Mouse (Mus musculus) testis, postnatal 10 days (tissue): ENCODE results near the gene Tceal3.
"Not testable (repeated sequence)": the region's sequence is repeated elsewhere in the genome, so short reads cannot be mapped to it uniquely, and the experiment has no call there.

Source experiments
- DNase-seq: peaks from one replicate; pipeline ENCODE4 v3.0.0; 2021; ENCODE audit warnings: low spot score

The Tceal3 gene

DNA sequence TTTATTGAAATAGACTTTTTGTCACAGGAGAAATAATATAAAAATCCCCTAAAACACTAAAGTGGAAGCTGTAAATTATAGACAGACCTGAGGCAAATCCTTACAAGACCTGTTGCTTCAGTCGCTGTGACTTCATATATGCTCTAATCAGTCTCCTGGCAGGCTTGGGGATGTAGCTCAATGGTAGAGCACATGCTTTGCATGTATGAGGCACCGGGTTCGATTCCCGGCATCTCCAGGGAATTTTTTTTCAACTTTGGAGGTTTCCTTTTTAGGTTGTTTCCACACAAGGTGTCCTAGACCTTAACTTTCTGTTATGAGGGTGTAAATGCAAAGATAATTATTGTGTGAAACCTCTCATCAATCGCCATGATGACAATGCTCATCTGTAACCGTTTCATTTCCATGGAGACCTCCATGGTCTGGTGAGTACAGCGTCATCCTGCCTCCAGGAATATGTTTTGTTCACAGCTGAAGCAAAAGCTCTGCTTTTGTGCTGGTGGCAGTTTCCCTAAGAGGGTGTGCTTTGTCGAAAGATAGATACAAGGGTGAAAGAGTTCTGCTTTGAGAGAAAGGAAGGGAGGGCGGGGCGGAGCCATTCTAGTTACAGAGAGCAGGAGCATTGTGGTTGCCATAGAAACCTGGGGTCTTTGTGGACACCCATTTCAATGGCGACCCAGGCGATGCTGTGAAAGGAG is at the start of gene Tceal3:
Gene Tceal3 (plus strand): TSS at position 644 of the 698 bp plus-strand sequence.
- DNase-seq = no peak

DNA sequence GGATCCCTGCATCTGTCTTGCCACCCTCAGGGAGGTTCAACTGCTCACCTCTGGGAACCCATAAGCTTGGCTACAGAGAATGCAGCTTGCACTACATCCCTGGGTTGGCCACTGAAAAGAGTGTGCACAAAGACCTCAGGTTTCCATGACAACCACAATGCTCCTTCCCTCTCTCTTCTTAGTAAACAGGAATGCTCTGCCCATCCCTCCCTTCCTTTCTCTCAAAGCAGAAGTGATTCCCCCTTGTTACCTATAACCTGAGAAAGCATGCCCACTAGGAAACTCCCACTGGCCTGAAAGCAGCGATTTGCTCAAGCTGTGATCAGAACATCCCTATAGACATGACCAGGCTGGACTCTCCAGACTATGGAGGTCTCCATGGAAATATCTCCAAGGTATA is 46.7 kb upstream of the Tceal3 start, which contains the start of gene Kir3dl2:
Gene Kir3dl2 (minus strand): TSS at position 101 of the 400 bp plus-strand sequence.
- DNase-seq = not testable (repeated sequence)

DNA sequence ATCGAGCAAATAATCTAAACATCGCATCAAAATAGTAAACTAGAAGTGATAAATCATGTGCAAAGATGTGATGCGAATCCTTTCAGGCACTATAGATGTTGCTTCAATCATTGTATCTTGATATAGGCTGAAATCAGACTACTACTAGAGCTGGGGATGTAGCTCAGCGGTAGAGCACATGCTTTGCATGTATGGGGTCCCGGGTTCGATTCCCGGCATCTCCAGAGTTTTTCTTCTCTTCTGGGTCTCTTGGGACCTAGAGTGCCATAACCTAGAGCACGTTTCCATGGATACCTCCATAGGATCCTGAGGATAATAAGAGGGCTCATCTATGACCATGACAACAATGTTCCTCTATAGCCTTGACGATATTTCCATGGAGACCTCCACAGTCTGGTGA is 21.5 kb upstream of the Tceal3 start:
- DNase-seq = not testable (repeated sequence)

DNA sequence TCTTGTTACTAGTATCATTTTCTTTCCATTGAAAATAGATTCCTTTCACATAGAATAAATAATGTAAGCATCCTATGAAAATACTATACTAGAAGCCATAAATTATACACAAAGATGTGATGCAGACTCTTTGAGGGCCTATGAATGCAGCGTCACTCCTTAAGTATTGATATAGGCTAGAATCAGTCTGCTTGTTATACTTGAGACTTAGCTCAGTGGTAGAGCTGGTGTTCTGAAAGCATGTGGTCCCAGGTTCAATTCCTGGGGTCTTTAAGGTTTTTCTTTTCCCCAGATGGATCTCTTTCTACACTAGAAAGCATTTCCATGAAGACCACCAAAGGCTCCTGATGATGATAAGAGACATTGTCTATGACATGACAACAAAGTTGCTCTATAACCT is 6.0 kb upstream of the Tceal3 start:
- DNase-seq = no peak

DNA sequence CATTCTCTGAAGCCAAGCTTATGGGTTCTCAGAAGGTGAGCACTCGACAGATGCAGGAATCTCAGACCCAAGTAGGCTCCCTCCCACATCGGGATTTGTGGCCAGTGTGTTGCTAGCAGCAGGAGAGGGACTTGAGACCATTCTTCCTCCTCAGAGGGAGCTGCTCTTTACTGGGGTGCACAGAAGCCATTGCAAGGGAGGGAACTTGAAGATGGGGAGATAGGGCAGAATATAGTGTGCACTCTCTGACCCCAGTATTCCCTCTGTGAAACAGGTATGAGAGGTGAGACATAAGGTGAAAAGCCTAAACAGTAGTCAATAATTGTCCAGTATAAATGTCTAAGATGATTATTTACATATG is 235 bp downstream of the Tceal3 start:
- DNase-seq = no peak

DNA sequence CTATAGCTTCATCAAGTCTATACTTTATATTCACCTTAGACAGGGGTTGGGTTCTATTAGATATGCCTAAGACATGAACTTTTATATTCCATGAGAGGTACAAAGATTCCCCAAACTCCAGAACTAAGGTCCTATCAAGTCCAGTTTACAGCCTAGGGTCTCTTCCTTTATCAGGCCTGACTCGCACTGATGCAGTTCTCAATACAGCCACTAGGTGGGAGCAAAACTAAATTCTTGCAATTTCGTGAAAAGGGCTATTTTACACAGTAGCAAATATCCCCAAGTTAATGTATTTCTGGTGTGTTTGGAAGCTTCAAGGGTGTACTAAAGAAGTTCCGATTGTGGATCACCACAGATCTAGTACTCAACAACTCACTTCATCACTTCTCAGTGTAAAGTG is 8.8 kb downstream of the Tceal3 start:
- peak; percentile 57 for DNase-seq

DNA sequence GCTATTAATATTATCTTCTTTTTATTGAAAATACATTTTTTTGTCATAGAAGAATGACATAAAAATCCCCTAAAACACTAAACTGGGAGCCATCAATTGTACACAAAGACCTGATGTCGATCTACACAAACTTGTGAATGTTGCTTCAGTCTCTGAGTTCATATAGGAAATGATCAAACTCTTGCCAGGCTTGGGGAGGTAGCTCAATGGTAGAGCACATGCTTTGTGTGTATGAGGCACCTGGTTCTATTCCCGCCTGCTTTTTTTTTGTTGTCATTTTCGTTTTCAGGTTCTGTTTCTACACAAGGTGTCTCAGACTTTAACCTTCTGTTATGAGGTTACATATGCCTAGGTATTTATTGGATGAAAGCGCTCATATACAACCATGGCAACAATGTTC is 16.3 kb downstream of the Tceal3 start:
- DNase-seq = no peak

DNA sequence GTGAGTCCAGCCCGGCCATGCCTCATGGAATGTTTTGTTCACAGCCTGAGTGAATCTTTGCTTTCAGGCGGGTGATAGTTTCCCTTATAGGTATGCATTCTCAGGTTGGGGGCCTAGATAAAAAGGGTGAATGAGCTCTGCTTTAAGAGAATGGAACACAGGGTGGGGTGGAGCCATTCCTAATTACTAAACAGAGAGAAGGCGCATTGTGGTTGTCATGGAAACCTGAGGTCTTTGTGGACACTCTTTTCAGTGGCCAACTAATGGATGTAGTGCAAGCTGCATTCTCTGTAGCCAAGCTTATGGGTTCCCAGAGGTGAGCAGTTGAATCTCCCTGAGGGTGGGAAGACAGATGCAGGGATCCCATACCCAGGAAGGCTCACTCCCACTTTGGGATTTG is 16.8 kb downstream of the Tceal3 start:
- DNase-seq = no peak

DNA sequence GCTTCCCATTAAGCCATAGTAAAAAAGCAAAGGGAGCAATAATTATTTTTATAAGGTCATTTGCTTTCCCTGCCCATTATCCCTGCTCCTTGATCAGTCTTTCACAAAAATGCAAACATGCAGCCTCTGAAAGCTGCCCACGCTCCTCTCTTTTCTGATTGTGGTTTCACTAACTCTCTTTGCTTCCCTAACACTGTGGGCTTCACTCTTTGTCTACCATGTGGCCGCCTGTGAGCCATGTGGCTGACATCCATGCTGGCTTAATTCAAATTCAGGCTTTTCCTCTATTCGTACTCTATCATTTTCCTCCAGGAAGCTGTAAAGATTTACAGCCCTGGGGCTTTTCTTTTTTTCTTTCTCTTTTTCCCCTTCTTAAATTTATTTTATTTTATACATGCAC is 20.7 kb downstream of the Tceal3 start:
- DNase-seq = no peak

DNA sequence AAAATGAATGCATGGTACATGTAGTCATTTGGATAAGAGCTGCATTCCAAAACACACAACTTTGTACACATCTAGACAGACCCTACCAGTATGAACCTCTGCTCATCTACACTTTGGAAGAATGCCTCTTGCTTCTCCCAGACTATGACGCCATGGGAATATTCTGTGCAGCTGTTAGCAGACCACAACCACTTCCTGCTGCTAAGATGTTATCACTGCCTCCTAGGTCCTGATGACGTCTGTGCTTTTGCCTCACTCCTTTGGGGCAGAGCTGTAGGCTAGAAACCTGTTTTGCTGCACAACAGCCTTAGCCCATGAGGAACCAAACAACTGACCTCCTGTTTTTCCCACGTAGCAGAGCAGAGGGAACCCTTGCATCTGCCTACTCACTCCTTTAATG is 25.2 kb downstream of the Tceal3 start:
- DNase-seq = not testable (repeated sequence)

DNA sequence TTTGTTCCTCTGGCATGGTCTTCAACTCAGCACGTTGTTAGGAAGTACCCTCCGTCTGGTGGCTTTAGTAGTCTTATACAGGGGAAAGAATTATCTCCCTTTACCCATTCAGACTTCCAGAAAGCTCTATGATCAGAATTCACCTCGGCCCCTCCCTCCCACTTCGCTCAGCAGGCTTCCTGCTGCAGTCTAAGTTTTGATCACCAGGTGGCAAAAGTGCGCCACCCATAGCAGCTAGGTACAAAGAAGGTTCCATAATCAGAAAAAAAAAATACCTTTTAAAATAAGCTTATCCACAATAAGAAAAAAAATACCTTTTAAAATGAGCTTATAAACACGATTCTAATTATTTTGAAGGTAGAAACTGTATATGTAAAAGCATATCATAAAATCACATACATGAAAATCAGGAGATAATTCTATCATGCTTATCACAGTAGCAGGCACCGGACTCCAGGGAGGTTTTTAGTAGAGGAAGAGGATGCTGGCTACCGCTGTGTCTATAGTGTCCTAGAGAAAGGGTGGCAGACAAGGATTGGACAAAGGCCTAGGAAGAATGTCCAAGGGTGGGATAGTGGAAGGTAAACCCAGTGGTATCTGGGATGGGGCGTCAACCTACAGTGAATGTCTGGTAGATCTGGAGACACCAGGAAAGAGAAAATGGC is 34.4 kb downstream of the Tceal3 start:
- peak; percentile 76 for DNase-seq

DNA sequence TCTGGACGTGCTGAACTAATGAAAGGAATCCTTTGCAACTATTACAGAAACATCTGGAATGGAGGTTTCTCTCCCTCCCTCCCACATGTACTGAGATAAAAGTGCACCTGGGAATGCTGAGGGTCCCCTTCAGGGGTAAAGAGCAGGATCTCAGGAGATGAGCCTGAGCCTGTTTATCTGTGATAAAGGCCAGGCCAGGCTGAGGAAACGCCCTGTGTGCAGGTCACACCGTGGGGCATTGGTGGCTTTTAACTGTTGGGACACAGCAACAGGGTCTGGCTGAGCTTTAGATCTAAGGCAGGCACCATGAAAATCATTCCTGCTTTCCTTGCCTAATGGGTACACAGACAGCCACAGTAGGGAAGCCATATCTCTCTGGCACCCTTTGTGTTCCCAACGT is 35.3 kb downstream of the Tceal3 start:
- no peak for DNase-seq

DNA sequence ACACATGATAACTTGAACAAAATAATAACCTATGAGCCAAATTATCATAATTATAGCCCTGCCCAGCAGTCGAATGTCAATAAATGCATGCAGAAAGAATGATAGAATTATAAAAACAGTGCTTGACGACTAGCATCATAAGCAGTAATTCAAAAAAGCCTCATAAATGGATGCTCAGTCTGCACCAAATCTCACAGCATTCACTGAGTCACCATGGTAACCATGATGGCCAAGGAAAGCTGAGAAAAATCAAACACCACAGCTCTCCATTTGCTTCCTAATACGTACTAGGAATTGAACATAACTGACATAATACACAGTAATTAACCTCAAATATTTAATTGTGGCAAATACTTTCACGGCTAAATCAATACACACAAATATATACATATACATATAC is 44.5 kb downstream of the Tceal3 start:
- DNase-seq = no peak

DNA sequence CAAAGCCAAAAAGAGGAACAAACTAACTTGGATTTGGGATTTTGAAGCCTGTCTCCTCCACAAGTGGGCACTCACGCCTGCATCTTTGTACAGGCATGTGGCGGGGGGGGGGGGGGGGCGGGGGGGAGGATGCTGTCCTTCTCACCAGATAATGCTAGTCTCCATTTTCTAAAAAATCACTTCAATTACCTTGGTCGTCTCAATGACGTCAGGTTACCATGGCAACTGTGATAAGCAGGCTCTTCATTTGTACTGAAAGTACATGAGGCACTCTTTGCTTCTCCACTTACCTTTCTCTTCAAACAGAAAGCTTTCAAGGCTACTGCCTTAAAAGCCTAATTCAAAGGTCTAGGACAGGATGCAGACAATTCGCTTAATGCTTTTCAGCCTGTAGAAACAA is 49.1 kb downstream of the Tceal3 start:
- peak; percentile 58 for DNase-seq

DNA sequence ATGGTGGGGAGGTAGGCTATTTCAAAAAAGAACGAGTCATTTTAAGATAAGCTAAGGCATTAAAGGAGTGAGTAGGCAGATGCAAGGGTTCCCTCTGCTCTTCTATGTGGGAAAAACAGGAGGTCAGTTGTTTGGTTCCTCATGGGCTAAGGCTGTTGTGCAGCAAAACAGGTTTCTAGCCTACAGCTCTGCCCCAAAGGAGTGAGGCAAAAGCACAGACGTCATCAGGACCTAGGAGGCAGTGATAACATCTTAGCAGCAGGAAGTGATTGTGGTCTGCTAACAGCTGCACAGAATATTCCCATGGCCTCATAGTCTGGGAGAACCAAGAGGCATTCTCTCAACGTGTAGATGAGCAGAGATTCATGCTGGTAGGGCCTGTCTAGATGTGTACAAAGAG is 55.2 kb downstream of the Tceal3 start:
- DNase-seq = not testable (repeated sequence)

DNA sequence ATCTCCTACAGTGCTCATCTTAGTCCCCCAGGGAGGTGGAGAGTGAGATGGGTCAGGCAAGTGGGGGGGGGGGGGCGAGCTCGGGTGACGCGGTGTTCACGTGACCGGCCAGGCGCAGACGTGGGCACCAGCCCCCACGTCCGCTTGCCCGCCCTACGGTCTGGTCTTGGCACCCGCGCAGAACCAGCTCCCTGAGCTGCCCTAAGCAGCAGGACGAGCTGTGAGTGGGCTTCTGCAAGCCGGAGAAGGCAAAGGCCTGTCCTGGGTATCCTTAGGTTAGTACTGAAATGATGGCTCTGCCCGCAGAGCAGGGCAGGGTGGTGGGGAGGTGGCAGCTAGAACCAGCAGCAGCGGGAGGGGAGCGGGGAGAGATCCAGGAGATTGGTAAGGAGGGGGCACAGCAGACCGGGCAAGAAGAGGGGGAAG is 75.7 kb downstream of the Tceal3 start:
- peak; percentile 48 for DNase-seq

DNA sequence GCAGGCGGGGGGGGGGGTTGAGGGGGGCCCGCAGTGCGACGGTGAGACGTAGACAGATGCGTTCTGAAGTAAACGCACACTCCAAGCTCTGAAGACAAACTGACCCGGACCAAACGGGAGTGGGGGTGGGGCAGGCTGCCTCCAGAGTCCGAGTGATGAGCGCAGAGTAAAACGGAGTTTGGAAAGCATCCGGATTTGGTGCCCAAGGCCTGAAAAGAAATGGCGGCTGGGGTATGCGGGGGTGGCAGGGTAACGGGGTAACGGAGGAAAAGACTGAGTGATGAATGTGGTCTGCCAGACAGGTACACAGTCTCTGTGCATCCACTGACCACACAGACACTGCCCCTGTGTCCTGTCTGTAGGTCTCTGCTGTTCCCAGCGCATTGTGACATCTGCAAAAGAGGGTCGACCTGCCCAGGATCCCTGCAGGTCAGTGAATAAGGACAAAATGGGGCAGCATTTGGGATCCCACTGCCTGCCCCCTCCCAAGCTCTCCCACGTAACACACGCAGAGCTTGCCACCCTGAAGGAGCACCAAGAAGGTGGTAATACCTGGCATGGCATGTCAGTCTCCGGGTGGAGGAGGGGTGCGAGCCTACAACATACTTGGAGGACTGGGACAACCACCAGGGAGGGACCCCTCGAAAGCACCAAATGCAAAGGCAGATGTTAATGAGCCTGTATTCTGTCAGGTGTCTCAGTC is 76.3 kb downstream of the Tceal3 start:
- peak; percentile 48 for DNase-seq

DNA sequence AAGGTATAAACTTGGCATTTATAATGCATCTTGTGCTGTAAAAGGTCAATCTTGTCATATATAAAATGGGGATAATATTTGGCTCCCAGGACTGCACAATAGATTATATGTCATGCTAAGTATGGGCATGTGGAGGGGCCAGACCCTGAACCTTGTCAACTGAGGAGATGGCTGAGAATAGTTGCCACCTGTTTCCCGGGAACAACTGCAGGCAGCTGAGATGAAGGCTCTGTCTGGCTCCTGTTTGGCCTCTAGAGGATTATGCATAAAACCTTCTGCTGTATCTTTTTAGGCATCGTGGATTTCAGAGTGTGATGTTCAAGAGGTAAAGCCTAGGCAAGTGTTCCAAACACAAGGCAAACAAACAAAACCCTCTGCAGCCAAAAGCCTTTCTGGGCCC is 78.2 kb downstream of the Tceal3 start:
- DNase-seq = no peak

DNA sequence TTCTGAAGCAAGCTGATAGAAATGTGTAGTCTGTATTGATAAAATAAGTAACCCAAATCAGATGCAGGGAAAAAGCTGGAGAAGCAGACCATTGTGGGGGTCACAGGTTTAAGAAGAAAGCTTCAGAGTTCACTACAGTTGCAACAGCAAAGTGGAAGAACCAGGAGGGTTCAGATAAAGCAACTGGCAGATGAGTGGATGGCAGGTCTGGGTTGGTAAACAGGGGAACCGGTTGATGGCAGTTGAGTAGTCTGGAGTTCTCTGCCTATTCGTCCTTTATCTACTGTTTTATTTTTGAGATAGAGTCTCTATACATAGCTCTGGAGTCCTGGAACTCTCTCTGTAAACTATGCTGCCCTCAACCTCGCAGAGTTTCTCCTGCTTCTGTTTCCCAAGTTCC is 90.3 kb downstream of the Tceal3 start:
- DNase-seq = no peak

DNA sequence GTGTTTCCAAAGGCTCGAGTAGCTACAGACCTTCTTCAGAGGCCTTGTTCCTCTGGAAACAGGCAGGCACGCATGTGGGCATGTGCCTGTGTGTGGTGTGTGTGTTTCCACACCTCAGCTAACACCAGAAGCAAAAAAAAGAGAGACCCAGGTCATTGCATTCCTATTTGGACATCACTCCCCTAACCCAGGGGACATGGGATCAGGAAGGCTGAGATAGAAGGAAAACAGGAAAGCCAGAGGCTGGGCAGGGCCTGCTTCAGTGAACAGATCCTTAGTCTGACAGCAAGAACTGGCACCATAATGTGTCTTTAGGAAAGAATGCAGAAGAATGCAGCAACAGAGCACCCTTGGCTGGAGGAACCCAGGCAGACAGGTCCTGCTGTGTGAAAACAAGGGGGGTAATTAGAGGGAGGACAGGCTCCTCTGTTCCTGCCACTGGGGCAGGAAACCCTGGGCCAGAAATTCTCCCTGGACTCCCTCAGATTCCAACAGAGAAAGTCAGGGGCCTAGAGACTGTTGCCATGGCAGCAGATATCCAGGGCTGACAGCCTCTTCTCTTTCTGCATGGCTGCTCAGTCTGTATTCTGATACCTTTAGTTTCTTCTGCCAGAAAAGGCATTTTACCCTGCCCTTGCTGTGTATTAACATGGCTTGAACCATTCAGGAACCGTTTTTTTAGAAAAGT is 101.1 kb downstream of the Tceal3 start:
- not testable (repeated sequence) for DNase-seq

DNA sequence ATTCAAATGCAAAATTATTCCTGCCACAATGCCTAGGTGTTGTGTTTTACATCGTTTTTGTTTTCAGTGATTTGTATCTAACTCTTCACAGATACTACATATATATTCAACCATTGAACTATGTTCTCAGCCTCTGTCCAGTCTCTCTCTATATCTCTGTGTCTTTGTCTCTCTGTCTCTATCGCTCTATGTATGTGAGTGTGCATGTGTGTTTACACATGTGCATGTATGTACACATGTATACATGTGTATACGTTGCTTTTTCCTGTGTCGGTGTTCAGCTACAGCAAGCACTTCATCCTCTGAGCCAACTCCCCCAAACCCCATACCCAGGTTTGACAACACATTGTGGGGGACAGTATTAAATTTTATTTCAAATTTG is 101.6 kb downstream of the Tceal3 start:
- no peak for DNase-seq

DNA sequence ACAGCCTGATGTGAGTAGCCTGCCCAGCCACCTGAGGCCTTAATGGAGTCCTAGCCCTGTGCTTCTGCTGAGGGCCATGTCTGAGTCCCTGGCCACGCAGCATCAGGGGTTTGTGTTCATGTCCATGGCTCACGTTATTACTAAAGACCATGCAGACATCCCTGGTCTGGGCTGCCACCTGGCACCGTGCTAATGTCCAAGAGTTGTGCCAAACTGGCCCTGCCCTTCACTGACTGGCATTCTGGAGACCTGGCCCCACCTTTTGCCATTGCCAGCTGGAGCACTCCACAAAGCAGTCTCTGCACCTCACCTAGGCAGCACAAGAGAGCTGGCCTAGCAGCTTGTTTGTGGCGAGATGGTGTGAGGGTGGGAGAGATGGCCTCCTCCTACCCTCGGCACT is 102.6 kb downstream of the Tceal3 start:
- DNase-seq = no peak
